Mouse (Mus musculus): ENCODE results near the gene Mpi. TPM values are rescaled to one million over a fixed set of nuclear protein-coding genes. Genes with fewer than 3 reads are reported as not detected.

Gene Mpi
- total RNA-seq, 2 experiments from 2014 or later: 63.6 to 66.3 TPM

DNA sequence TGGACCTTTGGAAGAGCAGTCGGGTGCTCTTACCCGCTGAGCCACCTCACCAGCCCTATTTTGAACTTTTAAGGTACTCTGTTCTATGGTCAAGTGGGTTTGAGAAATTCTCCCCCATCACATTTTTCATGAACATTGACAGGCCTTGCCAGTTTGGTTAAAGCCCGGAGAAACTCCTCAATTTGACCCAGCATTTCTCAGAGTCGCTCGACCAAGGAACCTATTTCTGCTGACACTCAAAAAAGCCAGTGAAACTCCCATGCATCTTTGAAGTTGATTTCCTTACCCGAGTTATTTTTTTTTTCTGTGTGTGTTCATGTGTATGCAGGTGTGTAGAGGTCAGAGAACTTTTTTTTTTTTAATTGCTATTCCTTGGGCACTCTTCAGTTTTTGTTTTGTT lies 12.0 kb upstream of the Mpi start:
- DNase-seq (ENCODE audit: low spot score in 2 of 2): no peak
- intact Hi-C loops (cut with DNase I): no loop called here

DNA sequence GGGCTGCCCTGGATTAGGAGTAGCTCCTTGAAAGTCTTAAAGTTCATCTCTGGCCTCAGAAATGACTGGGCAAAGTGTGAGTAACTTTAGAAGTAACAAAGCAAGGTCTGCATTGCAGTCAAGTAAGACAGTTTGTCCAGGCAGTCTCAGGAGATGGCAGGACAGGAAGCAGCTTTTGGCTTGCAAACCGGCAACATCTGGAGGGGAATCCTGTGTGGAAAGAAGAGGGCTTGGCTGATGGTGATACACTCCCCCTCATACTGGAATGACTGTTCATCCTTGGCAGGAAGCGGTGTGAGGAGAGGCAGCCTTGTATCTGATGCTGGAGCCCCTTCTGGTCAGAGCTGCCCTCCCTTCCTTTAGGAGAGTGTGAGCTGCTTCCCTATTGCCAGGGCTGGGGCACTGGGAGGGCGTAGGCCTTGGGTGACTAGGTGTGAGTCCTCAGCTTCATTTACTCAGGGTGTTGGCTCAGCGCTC lies 10.4 kb upstream of the Mpi start:
- intact Hi-C loops (cut with DNase I): no loop called here
- DNase-seq (ENCODE audit: low spot score in 2 of 2): peak; percentile 45 to 50

DNA sequence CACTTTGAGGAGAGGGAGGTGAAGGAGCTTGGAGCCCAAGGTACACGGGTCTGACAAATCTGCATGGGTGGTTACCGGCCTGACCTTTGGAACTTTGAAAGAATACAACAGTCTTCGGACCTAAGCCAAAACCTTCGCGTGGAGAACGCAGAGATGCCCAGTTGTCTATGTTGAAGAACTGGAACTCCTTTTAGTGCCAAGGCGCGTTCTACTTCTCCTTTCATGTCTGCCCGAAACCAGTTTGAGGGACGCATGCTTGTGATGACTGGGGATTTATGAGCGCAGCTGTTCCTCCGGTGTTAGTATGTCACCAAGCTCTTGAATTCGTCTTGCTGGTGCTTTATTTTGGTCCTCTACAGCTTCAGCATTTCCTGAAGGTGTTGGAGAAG lies 9.1 kb upstream of the Mpi start:
- no peak for DNase-seq (ENCODE audit: low spot score in 2 of 2)
- intact Hi-C loops (cut with DNase I): no loop called here

DNA sequence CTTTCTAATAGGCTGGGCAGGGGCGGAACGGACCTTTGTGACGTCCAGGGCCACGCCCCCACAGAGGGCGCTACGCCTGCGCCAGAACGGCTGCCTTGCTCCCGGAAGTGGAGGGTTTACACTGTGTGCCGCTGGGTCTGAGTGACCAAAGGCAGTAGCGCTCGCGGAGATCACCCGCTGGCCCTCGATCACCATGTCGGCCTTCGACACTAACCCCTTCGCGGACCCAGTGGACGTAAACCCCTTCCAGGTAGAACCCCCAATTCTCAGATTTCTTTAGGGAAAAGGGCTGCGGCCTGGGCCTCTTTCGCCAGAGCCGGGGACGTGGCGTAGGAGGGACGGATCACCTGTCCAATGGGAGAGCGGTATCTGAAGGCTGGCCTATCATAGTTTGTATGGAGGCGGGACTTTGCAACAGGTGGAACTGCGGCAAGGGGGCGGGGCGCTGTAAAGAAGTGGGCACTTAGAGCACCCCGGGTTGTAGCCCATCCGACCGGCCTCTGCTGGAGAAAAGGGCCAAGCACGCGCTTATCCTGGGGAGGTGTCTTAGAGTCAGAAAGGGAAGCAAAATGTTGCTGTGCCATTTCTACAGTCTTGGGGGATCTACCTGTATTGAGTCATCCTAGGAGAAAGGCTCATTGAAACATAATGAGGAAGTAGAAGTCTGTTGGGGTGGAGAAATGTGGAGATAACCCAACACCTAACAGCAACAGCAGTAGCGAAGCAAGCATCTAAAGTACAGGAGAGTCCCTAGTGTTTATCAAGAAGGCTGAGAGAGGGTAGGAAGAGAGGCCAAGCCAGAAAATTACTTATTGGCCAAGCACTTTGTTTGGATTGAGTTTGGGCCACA lies 8.5 kb upstream of the Mpi start, which contains the start of gene Scamp2:
Gene Scamp2, plus strand, starts transcription at position 83 of the 850 bp plus-strand sequence.
- intact Hi-C loops (cut with DNase I): no loop called here

DNA sequence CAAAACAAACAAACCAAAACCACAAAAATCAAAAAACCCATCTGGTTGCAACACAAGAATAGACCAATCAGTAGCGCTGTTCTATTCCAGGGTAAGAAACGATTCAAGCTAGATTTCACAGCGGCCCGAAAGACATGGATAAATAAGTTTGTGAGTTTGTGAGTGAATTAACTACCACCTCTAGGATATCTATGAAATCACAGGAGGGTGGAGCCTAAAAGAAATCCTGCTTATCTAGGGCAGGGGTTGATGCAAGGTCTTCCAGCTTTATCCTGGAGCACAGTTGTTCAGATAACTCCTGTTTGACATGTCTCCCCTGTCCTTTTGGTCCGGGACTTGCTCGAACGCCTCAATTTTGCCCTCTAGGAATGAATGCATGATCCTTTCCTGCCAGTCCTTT lies 7.7 kb upstream of the Mpi start:
- intact Hi-C loops (cut with DNase I): no loop called here
- DNase-seq (ENCODE audit: low spot score in 2 of 2): no peak

More for the DNA sequence above, 8.5 kb upstream of the Mpi start, which contains the start of gene Scamp2:
- peak; percentile 96 to 97 for DNase-seq (ENCODE audit: low spot score in 2 of 2)

DNA sequence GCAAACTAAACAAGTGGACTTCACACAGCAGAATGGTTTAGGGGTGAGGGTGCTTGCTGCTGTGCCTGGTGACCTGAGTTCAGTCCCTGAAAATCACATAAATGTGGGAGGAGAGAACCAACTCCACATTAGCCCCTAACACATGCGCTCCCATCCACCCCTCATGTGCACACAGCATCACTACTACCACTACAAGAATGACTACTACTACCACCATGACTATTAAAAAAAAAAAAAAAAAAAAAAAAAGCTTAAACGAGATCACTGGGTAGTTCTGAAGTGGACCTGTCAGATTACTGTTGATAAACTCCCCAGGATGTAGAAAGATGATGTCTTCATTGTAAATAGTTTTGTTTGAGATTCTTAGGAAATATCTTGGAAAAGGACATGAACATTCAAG lies 7.0 kb upstream of the Mpi start:
- intact Hi-C loops (cut with DNase I): no loop called here
- DNase-seq (ENCODE audit: low spot score in 2 of 2): no peak

DNA sequence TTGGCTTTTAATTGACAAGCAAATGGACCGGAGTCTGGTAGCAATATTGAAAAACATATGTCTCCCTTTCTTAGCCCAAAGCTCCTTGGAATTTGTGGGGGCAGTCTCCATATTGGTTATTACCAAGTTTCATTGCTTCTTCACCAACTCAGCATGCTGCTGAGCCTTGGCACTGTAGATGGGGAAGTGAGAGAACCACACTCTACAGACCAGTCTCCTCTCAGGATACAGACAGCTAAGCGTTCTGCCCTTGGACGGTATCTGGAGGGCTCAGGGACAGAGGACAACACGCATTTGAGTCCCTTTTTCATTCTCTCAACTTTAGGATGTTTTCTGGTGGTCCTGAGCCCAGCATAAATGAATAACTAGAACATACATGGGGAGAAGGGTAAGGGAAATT lies 6.1 kb upstream of the Mpi start:
- no peak for DNase-seq (ENCODE audit: low spot score in 2 of 2)
- intact Hi-C loops (cut with DNase I): no loop called here

DNA sequence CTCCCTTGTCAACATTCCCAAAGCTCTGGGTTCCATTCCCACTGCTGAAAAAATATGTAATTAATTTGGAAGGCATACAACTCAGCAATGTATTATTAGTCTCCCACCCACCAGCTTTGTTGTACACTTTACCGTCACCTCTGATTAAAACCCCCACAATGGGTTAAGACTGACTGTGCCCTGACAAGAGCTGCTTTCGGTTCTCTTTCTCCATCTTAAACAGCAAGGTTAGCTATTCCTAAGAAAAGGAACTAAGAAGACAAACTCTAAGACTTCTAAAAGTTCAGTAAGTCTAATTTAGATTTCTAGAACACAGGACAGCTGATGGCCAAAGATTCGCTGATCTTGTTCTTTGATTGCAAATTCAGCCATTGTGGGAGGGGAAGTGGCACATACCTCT lies 4.7 kb upstream of the Mpi start:
- no peak for DNase-seq (ENCODE audit: low spot score in 2 of 2)
- intact Hi-C loops (cut with DNase I): no loop called here

DNA sequence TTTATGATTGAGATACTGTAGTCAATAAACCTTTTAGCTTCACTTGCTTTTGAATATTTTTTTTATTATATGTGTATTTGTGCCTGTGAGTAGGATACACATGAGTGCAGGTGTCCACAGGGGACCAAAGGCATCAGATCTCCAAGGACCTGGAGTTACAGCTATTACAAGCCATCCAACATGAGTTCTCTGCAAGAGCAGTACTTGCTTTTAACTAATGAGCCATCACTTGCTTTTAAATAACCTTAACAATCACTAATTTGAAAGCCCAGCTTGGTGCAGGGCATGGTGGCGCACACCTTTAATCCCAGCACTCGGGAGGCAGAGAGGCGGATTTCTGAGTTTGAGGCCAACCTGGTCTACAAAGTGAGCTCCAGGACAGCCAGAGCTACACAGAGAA lies 2.2 kb upstream of the Mpi start:
- intact Hi-C loops (cut with DNase I): no loop called here
- no peak for DNase-seq (ENCODE audit: low spot score in 2 of 2)

DNA sequence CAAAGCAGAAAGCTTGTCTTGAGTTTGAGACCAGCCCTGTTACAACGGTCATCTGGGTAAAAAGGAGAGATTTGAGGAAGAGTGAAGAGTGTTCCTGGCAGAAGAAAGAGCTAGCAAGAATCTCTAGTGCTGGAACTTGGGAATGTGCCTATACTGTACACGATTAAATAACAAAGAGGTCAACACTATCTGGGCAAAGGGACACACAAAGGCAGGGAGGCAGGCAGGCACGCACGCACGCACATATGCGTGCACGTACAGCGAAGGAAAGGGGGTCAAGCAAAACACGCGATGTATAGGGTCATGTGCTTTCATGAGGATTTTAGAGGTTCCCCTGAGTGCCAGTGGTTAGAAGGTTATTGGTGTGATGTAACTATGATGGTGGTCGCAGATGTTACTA lies 556 bp upstream of the Mpi start:
- no peak for DNase-seq (ENCODE audit: low spot score in 2 of 2)
- intact Hi-C loops (cut with DNase I): no loop called here

DNA sequence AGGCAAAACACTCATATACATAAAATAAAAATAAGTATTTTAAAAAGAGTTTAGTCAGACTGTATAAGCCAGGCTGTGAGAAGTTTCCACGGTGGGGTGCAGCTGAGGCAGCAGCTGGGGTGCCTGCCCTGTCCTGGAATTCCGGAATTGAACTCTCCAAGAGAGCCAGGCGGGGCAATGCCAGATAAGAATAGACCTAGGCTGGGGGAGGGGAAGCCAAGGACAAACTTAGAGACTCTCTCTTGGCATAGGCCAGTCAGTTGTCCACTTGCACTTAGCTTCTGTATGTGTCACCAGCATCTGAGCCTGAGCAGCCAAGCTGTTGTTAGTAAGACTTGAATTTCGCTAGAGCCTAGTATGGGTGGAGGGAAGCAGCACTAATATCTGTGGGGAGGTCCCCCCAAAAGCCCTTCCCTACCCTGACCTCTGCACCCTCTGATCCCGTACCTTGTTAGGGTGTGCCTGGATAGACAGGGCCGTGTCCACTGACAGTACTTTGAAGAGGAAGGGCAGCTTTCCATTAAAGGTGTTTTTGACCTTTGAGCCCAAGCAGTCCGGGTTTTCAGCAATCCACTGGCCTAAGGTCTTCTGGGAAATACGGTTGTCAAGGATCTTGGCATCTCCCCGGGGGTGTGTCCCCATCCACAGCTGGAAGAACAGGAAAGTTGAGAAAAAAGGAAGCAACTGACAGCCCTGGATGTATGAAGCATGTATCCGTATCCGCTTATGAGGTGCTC lies 2.3 kb downstream of the Mpi start:
- intact Hi-C loops (cut with DNase I): no loop called here
- no peak for DNase-seq (ENCODE audit: low spot score in 2 of 2)

DNA sequence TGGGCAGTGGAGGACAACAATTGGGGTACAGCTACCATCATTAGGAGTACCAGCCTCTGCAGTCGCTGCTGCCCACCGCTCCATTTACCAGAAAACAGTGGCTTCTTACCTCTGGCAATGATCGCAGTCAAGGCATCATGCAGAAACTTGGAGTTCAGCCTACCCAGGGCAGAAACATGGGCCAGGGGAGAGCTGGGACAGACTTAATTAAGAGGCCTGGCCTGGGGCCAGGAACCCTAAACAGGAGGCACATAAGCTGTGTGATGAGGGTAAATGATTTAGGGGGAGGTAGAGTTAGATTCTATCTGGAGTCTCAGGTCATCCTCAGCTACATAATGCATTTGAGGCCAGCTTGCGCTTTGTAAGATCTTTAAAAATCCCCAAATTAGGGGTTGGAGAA lies 3.4 kb downstream of the Mpi start:
- no peak for DNase-seq (ENCODE audit: low spot score in 2 of 2)
- intact Hi-C loops (cut with DNase I): no loop called here

DNA sequence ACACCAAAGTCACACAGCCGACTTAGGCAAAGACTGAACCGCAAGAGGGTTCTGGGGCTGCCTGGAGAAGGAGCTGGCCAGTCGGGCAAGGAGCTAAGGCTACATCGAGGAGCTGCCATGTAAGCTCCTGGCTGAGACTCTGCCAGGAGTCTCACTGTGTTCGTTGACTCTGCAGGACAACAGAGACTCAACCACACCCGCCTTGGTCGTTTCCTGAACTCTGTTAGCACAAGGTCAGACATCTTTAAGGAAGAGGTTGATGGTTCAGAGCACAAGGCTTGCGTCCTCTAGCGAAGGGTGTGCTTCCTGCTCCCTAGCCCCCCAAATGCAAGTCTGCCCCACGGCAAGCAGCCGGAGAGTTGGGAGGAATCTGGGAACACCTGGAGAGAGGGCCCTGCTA lies 4.7 kb downstream of the Mpi start:
- DNase-seq (ENCODE audit: low spot score in 2 of 2): no peak
- intact Hi-C loops (cut with DNase I): no loop called here

DNA sequence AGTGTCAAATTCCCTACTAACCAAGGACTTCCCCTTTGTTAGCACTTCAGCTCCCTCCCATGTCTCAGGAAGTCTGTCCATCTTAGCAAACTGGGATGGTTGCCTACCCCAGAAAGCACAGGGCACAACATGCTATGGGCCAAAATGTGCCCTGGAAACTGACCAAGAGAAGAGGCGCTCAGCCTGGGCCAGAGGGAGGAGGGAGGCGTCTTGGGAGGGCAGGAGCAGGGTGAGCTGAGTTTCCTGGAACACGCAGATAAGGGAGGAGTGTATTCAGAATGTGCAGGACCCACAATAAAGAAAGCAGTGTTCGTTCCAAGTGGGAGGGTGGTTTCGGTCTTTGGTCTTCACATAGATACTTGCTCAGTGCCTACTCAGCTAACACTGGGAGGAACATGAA lies 5.3 kb downstream of the Mpi start:
- intact Hi-C loops (cut with DNase I): no loop called here
- DNase-seq (ENCODE audit: low spot score in 2 of 2): no peak

DNA sequence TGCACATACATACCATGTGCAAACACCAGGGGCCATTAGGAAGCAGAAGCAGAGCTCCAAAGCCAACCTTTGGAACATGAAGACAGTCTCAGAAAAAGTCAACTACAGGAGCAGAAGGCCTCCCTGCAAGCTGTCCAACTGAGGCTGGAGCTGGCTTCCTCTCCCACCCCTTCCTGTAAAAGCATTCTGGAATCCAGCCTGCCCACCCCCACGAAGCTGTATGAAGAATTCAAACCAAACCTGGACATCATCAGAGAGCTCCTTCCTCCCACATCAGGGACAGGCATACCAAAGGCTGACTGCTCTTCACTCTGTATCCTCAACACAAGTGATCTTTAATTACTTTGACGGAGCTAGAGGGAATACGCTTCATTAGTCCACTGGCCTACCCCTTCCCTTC lies 8.6 kb downstream of the Mpi start:
- no peak for DNase-seq (ENCODE audit: low spot score in 2 of 2)
- intact Hi-C loops (cut with DNase I): loop anchor here (5.0 kb wide), 1 partner anchor 113 kb away; no protein-coding TSS in a partner anchor

DNA sequence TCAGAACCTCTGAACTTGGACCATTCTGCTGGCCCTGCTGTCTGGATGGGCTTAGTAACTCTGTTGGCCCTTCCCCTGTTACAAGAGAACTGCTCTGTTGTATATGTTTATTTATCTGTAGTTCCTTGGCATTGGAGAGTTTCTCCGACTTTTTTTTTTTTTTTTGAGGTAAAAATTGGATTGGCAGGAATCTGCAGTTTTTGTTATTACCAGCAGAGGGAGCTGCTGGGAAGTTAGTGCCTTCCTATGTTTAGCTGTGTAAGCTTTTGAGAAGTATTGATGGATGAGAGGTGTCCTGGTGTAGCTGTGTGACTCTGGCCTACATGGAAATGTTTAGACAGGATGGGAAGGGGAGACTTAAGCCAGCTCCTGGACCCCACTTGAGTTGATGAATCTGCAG lies 11.3 kb downstream of the Mpi start:
- peak in 1 of 2 experiments; percentile 31 for DNase-seq (ENCODE audit: low spot score in 2 of 2)
- intact Hi-C loops (cut with DNase I): loop anchor here (5.0 kb wide), 1 partner anchor 116 kb away; no protein-coding TSS in a partner anchor

DNA sequence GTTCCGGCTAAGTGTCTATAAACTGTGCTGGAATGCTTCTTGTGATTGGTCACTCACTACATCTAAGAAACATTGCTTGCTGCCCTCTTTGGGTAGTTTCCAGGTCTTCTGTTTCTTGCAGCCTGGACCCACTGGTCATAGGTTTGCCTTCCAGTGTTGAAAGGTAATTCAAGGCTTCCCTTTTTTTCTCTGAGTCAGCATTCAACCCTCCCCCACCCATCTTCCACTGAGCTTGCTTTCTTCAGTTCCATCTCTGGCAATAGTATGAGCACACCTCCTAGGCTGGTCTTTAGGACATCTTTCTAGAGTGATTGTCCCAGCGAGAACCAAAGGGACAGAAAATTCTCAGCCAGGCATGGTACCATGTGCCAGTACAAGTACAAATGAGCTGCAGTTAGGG lies 13.0 kb downstream of the Mpi start:
- no peak for DNase-seq (ENCODE audit: low spot score in 2 of 2)

DNA sequence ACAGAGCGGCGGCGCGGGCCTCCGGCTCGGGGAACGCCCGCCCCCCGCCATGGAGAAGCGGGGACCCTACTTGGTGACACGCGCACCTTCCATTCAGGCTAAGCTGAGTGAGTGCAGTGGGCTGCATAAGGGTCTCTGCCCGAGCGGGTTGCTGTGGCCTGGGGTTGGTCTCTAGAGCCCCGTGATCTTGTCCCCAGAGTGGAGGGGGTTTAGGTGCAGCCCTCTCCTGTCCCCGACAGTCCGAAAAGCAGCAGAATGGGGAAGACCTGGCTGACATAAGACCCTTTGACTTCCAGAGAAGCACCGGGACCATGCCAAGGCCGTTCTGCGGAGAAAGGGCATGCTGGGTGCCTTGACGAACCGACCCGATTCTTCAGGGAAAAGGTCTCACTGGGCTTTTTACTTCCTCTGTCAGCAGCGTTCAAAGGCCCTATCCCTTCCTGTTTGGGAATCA lies 14.8 kb downstream of the Mpi start:
- intact Hi-C loops (cut with DNase I): loop anchor here (5.0 kb wide), 1 partner anchor 210 kb away; no protein-coding TSS in a partner anchor
- DNase-seq (ENCODE audit: low spot score in 2 of 2): no peak

More for the DNA sequence above, 13.0 kb downstream of the Mpi start:
- intact Hi-C loops (cut with DNase I): loop anchor here (5.0 kb wide), 1 partner anchor 208 kb away; no protein-coding TSS in a partner anchor

DNA sequence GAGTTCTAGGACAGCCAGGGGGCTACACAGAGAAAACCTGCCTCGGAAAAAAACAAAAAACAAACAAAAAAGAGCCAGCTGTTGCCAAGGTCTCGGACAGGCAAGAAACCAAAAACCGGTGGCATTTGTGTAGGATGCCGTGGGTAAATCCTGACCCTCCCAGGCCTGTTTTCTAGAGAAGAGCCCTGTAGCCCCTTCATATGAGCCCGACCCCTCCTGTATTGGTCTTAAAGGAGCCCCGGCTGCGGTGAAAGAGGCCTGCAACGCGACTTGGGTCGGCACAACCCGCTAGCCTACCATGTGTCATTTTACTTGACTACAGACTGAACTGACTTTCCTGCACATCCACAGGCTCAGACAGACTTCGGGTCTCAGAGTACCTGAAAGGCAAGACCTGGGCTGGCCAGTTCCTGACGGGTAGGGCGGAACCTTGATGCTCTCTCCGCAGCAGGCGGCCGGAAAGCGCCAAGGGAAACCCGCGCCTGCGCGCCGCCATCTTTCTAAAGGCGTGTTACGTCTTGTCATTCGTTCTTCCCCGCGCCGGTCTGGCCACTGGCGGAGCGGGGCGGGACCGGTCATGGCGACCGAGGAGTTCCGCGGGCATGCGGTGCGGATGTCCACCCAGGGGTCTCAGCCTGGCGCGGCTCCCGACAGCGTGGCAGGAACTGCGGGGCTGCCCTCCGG lies 15.4 kb downstream of the Mpi start, which contains the start of gene Fam219b:
Gene Fam219b, plus strand, starts transcription at position 485 of the 684 bp plus-strand sequence.
- peak; percentile 93 for DNase-seq (ENCODE audit: low spot score in 2 of 2)
- intact Hi-C loops (cut with DNase I): loop anchor here (5.0 kb wide), 1 partner anchor 210 kb away; no protein-coding TSS in a partner anchor

DNA sequence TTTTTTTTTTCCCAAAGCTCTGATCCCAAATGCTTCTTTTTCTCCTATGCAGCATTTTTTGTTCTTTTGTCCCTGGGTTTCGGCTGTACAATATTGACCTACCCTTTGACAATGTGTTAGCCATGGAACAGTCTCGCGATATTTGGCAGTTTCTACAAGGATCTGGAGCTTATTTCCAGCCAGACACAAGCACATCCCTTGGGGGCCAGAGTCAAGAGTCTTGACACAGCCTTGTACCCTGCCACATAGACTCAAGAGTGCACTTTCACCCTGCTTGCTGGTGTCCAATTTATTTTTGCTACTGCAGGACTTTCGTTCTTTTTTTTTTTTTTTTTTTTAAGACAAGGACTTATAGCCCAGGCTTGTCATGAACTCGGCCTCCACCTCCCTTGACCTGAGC lies 16.2 kb downstream of the Mpi start:
- DNase-seq (ENCODE audit: low spot score in 2 of 2): no peak
- intact Hi-C loops (cut with DNase I): loop anchor here (5.0 kb wide), 1 partner anchor 211 kb away; no protein-coding TSS in a partner anchor
